Mouse (Mus musculus) limb, embryonic 10.5 days (tissue): ENCODE results near the gene H3f3a. TPM values are rescaled to one million over a fixed set of nuclear protein-coding genes. Genes with fewer than 3 reads are reported as not detected.

Experiments
- DNase-seq: peaks from one replicate; pipeline ENCODE4 v3.0.0-alpha.2; 2017; ENCODE audit warnings: low spot score
- H3K27ac ChIP-seq: fragments of 300-500 bp; sonication (generic); 2 replicates; pipeline ENCODE4 v1.5.1; 2016; ENCODE audit warnings: mild to moderate bottlenecking
- H3K27me3 ChIP-seq: fragments of 300-500 bp; sonication (generic); 2 replicates; pipeline ENCODE4 v1.6.1; 2016; ENCODE audit warnings: low read depth, mild to moderate bottlenecking; ENCODE audit not compliant: poor library complexity, severe bottlenecking
- H3K36me3 ChIP-seq: fragments of 300-500 bp; sonication (generic); 2 replicates; pipeline ENCODE4 v1.6.1; 2016; ENCODE audit warnings: mild to moderate bottlenecking, moderate library complexity
- H3K4me1 ChIP-seq: fragments of 300-500 bp; sonication (generic); 2 replicates; pipeline ENCODE4 v1.6.1; 2016
- H3K4me3 ChIP-seq: fragments of 300-500 bp; sonication (generic); 2 replicates; pipeline ENCODE4 v1.5.1; 2016; ENCODE audit warnings: mild to moderate bottlenecking, moderate library complexity
- H3K9me3 ChIP-seq: fragments of 300-500 bp; sonication (generic); replicated peaks from 2 replicates; pipeline ENCODE4 v1.6.1; 2016; ENCODE audit warnings: mild to moderate bottlenecking
- WGBS: fragments of 180-500 bp; shearing (Covaris S2); methylation state at CpG from one replicate; pipeline ENCODE4 v1.1.7; 2016; 5-methylcytosine and 5-hydroxymethylcytosine counted together
- polyA plus RNA-seq: library from polyadenylated mRNA; unstranded; fragments of >200 nt; fragmentation: Nextera tagmentation; extraction: Ambion mirVana; gene quantifications from 2 replicates; pipeline ENCODE4 v1.2.1, GENCODE M21; 2016

The H3f3a gene
- polyA plus RNA-seq, 1 experiment from 2014 or later: 2,929 TPM

DNA sequence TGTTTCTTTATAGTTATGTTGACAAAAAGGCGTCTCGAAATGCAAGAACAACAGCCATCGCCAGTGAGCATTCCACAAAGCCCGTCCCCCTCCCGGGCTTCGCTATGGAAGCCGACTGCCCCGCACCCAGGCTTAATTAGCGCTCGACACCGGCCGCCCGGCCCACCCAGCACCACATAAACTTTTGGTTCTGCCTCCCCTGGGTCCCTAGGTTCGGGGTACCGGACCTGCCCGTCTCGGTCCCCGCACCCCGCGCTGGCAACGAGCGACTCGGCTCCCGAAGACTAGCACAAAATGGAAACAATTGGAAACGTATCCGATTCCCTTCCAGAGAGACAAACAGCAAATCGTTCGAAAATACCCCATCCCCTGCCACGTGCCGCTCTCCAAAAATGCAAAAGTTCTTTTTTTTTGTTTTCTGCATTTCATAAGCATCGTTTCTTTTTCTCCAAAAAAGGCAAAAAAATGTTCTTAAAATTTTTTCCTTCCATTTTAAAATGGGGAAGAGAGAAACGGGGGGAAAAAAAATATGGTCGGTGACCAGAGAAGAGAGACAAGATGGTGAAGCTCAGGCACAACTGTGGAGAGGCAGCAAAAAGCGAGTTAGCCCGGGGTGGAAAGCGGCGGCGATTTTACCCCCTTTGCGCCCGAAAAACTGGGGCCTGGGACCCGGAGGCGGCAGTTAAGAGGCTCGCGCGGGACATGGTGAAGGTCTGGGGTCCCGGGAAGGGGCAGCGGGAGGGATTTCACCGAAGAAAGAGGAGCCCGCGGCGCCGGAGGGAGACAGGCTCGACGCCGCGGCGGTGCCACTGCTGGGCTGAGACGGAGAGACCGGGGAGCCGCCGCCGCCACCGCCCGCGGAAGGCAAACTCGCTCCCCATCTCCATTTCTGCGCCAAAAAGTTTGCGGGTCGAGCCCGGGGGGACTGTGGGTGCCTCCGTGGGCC, 1.0 kb downstream of the H3f3a start:
- Histone ChIP-seq H3K9me3 (no peaks in the 10 kb centered on the region), H3K27ac (peak overlapping the region; percentile 100), H3K36me3 (peaks cover 39% of the 10 kb centered on the region), H3K4me1 (peaks cover 21% of the 10 kb centered on the region), H3K27me3 (no peaks in the 10 kb centered on the region), H3K4me3 (peak overlapping the region; percentile 96)
- peak; percentile 77 for DNase-seq
- under 1% methylated on average over 71 of the region's 71 CpGs for WGBS

- H3K27ac ChIP-seq: peak overlapping the region; percentile 100
- H3K4me3 ChIP-seq: peak overlapping the region; percentile 96
- no peak for DNase-seq
- WGBS: 8% methylated on average over 27 of the region's 27 CpGs
- H3K36me3 ChIP-seq: peaks cover 48% of the 10 kb centered on the region
- peaks cover 21% of the 10 kb centered on the region for H3K4me1 ChIP-seq
- no peaks in the 10 kb centered on the region for H3K27me3 ChIP-seq
- no peaks in the 10 kb centered on the region for H3K9me3 ChIP-seq
Observed at GRCm38 (mm10) chr1:180811596-180812462, 1.9 kb downstream of the H3f3a start.

DNA sequence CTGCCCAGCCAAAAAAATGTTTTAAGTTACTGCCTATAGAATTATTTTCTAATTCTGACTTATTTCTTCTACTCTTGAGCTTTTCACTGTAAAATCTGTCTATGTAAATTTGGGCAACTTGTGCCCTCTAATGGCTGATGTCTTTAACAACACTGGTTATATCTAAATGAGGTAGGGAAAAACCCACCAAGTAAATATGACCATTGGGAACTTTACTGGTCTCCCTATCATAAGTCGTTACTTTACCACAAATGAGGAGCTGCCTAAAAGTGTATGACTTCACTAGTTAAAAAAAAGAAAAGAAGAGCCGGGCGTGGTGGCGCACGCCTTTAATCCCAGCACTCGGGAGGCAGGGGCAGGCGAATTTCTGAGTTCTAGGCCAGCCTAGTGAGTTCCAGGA, 2.8 kb downstream of the H3f3a start:
- Histone ChIP-seq H3K9me3 (no peaks in the 10 kb centered on the region), H3K4me1 (peaks cover 21% of the 10 kb centered on the region), H3K27me3 (no peaks in the 10 kb centered on the region), H3K4me3 (peak overlapping the region; percentile 96), H3K36me3 (peaks cover 56% of the 10 kb centered on the region), H3K27ac (no peak overlapping the region)
- 88% methylated on average over 7 of the region's 7 CpGs for WGBS
- no peak for DNase-seq

DNA sequence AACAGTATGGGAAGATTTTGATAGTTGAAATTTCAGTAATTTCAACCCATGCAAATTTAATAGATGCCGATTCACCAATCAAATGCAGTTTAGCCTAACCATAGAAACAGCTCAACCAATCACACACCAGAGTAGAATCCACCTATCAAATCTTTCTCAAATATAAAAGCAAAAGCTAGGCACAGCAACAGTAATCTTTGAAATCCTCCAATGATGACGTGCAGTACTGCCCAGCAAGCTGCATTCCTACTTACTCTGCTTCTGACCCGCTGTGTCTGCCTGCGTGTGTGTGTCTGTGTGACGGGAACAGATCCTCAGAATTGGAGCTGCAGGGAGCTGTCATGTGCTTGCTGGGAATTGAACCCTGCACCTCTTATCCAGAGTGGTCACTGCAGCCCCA, 4.9 kb downstream of the H3f3a start:
- no peak overlapping the region for H3K27ac ChIP-seq
- H3K9me3 ChIP-seq: no peaks in the 10 kb centered on the region
- no peak overlapping the region for H3K4me3 ChIP-seq
- peaks cover 78% of the 10 kb centered on the region for H3K36me3 ChIP-seq
- no peak for DNase-seq
- no peaks in the 10 kb centered on the region for H3K27me3 ChIP-seq
- 95% methylated on average over 5 of the region's 5 CpGs for WGBS
- H3K4me1 ChIP-seq: peaks cover 8% of the 10 kb centered on the region

DNA sequence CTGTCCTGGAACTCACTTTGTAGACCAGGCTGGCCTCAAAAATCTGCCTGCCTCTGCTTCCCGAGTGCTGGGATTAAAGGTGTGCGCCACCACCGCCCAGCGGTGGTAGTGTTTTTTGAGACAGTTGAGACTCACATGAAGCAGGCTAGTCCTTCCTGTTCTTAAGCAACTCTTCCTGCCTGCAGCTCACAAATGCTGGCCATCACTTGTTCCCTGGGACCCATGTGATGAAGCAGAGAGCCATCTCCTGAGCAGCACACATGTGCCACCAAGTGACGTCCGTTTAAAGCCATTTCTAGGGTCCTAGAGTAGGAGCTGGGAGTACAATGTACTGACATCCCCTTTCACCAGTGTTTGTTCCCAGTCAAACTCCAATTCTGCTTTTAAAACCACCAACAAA, 9.9 kb downstream of the H3f3a start:
- 95% methylated on average over 6 of the region's 6 CpGs for WGBS
- Histone ChIP-seq H3K27ac (no peak overlapping the region), H3K4me3 (no peak overlapping the region), H3K4me1 (no peaks in the 10 kb centered on the region), H3K36me3 (peaks cover 88% of the 10 kb centered on the region), H3K9me3 (no peaks in the 10 kb centered on the region), H3K27me3 (no peaks in the 10 kb centered on the region)
- no peak for DNase-seq

DNA sequence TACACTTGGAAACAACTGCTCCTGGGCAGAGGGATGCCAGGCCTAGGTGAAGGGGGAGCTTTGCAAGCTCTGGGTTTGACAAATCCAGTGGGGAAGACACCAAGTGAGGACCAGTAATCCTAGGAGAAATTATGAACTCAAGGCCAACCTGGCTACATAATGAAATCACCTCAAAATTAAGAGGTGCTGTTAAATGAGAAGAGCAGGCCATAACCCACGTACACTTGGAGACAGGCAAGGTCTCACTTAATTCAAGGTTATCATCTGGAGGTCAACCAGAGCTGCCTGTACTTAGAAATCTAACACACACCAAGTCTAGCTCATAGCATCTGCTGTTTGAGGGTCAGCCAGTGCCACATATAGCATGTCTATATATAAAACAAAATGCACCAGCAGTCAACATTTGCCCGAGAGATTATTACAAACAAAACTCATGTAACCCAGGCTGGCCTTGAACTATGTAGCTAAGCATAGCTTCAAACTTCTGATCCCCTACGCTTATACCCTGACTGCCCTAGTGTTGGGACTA, 12.2 kb downstream of the H3f3a start:
- Histone ChIP-seq H3K4me3 (no peak overlapping the region), H3K9me3 (no peaks in the 10 kb centered on the region), H3K27ac (no peak overlapping the region), H3K4me1 (no peaks in the 10 kb centered on the region), H3K36me3 (peaks cover 64% of the 10 kb centered on the region), H3K27me3 (no peaks in the 10 kb centered on the region)
- WGBS: 86% methylated on average over 3 of the region's 3 CpGs
- DNase-seq: no peak

DNA sequence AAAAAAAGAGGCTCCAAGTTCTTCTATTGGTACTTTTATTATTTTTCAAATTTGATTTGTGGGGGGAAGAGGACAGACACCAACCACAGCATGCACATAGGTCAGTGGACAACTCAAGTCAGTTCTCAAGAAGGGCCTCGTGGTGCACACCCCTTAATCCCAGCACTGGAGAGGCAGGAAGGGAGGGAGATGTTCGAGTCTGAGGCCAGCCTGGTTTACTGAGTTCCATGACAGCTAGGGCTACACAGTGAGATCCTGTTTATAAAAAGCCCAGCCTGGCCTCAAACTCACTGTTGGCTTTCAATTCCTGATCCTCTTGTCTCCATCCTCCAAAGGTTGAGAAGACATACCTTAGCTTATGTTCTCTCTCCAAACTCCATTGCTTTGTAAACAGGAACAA, 12.9 kb downstream of the H3f3a start:
- no peaks in the 10 kb centered on the region for H3K4me1 ChIP-seq
- peaks cover 57% of the 10 kb centered on the region for H3K36me3 ChIP-seq
- no peak for DNase-seq
- H3K27me3 ChIP-seq: no peaks in the 10 kb centered on the region
- H3K9me3 ChIP-seq: no peaks in the 10 kb centered on the region
- no peak overlapping the region for H3K4me3 ChIP-seq
- no peak overlapping the region for H3K27ac ChIP-seq
- 73% methylated on average over 2 of the region's 2 CpGs for WGBS

DNA sequence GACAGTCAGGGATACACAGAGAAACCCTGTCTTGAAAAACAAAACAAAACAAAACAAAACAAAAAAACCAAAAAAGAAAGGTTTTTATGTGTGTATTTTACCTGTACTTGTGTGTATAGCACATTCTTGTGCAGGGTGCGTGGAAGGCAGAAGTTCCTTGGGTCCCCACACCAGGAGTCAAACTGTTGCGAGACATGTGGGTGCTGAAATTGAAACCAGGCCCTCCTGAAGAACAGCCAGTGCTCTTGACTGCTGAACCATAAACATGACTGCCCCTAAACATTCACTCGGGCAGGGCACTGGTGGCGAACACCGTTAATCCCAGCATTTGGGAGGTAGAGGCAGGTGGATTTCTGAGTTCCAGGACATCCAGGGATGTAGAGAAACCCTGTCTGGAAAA, 13.7 kb downstream of the H3f3a start:
- 88% methylated on average over 5 of the region's 5 CpGs for WGBS
- Histone ChIP-seq H3K4me3 (no peak overlapping the region), H3K9me3 (no peaks in the 10 kb centered on the region), H3K27me3 (no peaks in the 10 kb centered on the region), H3K27ac (no peak overlapping the region), H3K4me1 (no peaks in the 10 kb centered on the region), H3K36me3 (peaks cover 49% of the 10 kb centered on the region)
- no peak for DNase-seq

GRCm38 (mm10) chr1:180799253-180799652, 14.5 kb downstream of the H3f3a start:
- H3K27me3 ChIP-seq: no peaks in the 10 kb centered on the region
- DNase-seq: no peak
- no peak overlapping the region for H3K27ac ChIP-seq
- 91% methylated on average over 5 of the region's 5 CpGs for WGBS
- no peaks in the 10 kb centered on the region for H3K9me3 ChIP-seq
- H3K36me3 ChIP-seq: peaks cover 42% of the 10 kb centered on the region
- H3K4me3 ChIP-seq: no peak overlapping the region
- H3K4me1 ChIP-seq: peaks cover 2% of the 10 kb centered on the region

- Histone ChIP-seq H3K27ac (no peak overlapping the region), H3K27me3 (no peaks in the 10 kb centered on the region), H3K4me1 (peaks cover 8% of the 10 kb centered on the region), H3K36me3 (peaks cover 36% of the 10 kb centered on the region), H3K4me3 (no peak overlapping the region), H3K9me3 (no peaks in the 10 kb centered on the region)
- WGBS: 94% methylated on average over 5 of the region's 5 CpGs
- no peak for DNase-seq
Observed at GRCm38 (mm10) chr1:180798660-180799059, 15.1 kb downstream of the H3f3a start.

DNA sequence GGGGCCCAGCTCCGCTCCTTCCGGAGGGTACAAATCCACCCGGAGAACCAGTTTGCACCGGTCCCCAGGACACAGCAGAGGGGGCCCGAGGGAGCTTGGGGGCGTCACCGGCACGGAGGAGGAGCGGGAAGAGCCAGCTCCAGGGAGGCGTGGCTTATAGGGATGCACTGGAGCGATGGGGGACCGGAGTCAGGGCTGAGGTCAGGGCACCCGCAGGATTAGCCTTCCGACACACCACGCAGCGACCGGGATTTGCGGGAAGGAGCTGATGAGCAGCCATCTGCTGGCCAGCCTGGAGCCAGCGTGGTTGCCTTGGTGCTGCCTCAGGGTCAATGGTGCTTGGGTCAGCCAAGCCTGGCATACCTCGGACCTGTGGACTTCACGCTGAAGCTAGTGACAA, 19.6 kb downstream of the H3f3a start:
- Histone ChIP-seq H3K27ac (peak overlapping the region; percentile 78), H3K9me3 (no peaks in the 10 kb centered on the region), H3K4me1 (peaks cover 12% of the 10 kb centered on the region), H3K36me3 (no peaks in the 10 kb centered on the region), H3K27me3 (peaks cover 7% of the 10 kb centered on the region), H3K4me3 (peak overlapping the region; percentile 58)
- peak; percentile 75 for DNase-seq
- under 1% methylated on average over 21 of the region's 21 CpGs for WGBS

DNA sequence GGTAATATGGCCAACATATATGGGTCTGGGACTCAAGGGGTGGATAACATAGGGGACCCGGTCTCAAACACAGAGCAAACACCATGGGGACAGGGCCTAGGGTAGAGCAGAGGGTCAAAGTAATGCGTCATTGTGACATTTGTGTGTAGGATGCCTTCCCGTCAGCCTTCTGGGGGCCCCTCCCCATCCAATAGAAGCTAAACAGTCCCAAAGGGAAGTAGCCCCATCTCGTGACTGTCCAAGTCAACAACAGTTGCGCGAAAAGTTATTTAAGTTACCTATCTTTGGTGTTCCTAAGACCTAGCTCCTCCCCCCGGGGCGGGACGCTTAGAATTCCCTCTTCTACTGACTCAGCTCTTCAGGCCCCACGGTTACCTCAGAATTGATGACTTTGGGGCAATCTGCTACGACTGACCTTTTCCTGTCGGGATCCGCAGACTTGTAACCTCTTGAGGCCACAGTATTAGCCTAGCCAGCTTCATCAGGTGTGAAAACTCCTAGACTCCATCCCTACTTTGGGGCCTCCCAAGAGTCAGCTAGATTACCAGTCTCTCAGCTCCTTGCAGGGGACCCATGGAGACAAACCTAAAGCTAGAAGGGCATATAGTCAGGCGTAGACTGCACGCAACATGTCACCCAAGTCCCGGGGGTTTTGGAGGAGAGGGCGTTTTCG, 20.2 kb downstream of the H3f3a start:
- no peaks in the 10 kb centered on the region for H3K36me3 ChIP-seq
- peak overlapping the region; percentile 58 for H3K4me3 ChIP-seq
- no peaks in the 10 kb centered on the region for H3K9me3 ChIP-seq
- H3K27ac ChIP-seq: peak overlapping the region; percentile 78
- H3K27me3 ChIP-seq: peaks cover 7% of the 10 kb centered on the region
- H3K4me1 ChIP-seq: peaks cover 12% of the 10 kb centered on the region
- peak; percentile 56 for DNase-seq
- WGBS: 9% methylated on average over 18 of the region's 18 CpGs
